In the genomic region with DNA sequence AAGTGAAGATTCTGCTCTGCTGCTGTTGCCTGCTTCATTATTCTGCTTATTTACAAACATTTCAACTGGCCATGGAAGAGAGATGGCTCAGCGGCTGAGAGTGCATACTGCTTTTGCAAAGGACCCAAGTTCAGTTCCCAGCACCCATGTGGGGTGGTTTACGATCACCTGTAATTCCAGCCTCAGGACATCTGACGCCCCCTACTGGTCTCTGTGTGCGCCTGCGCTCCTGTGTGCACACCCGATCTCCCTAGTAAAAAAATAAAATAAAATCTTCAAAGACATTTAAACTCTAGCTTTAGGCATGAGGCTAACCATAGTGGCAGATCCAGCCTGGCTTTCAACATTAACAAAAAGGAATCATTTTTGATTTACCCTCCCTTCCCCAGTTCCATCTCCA, we compare ENCODE assay signal across 18 mouse cellular contexts. TPM values are rescaled to one million over a fixed set of nuclear protein-coding genes. Genes with fewer than 3 reads are reported as not detected.
DNase-seq lines count a peak whose midpoint lies in the region; ATAC-seq and TF ChIP-seq lines count a peak whose summit lies in the region.
"Had no signal": no experiment of that assay in that cellular context is flagged by ENCODE, and none has a peak within 500 bp of the region (broad histone marks: within the 10 kb centered on the region; RNA-seq: fewer than 3 reads in every experiment).

No protein-coding gene starts in this region.

- H3K9me3 ChIP-seq in forebrain, embryonic 12.5 days: no peaks in the 10 kb centered on the region
- H3K9me3 ChIP-seq in forebrain, embryonic 10.5 days: 0 out of 2 replicates have a peak, but pooled peaks cover 2% of the 10 kb centered on the region
- no peaks in the 10 kb centered on the region for H3K9me3 ChIP-seq in midbrain, embryonic 16.5 days (replicated peaks; ENCODE audit: control insufficient read depth, low read length, poor library complexity, severe bottlenecking)
- H3K9me3 ChIP-seq in embryonic facial prominence, embryonic 10.5 days: no peaks in the 10 kb centered on the region
- H3K9me3 ChIP-seq: forebrain, embryonic 13.5 days; intestine, embryonic 15.5 days had no signal

- 0 out of 2 replicates have a peak, but pooled peaks cover 5% of the 10 kb centered on the region for H3K4me1 ChIP-seq in forebrain, embryonic 12.5 days
- peaks cover 4% of the 10 kb centered on the region; the same call in 1 of the 2 replicates for H3K4me1 ChIP-seq in forebrain, embryonic 10.5 days
- H3K4me1 ChIP-seq in testis, adult 2 months (ENCODE audit: control insufficient read depth, insufficient read depth, low read length): no peaks in the 10 kb centered on the region
- H3K4me1 ChIP-seq in midbrain, embryonic 16.5 days (ENCODE audit: control insufficient read depth, insufficient read depth, low read length): peaks cover 4% of the 10 kb centered on the region
- no peaks in the 10 kb centered on the region for H3K4me1 ChIP-seq in embryonic facial prominence, embryonic 10.5 days
- H3K4me1 ChIP-seq: heart, embryonic 12.5 days; intestine, embryonic 15.5 days had no signal

- peak; percentile 21 for TF ChIP-seq CTCF in left cerebral cortex, adult 2 months (IDR thresholded peaks at IDR 0.05)
- TF ChIP-seq CTCF in testis, adult 2 months (IDR thresholded peaks at IDR 0.05; ENCODE audit: control insufficient read depth, insufficient read depth, insufficient replicate concordance, low read depth, low read length): peak; percentile 45; the same call in 1 of the 2 replicates

- WGBS in forebrain, embryonic 12.5 days: 92% methylated on average over 6 of the region's 6 CpGs
- 91% methylated on average over 6 of the region's 6 CpGs for WGBS in forebrain, embryonic 10.5 days
- WGBS in midbrain, embryonic 16.5 days: 90% methylated on average over 6 of the region's 6 CpGs
- 91% methylated on average over 6 of the region's 6 CpGs for WGBS in embryonic facial prominence, embryonic 10.5 days

- H3K27me3 ChIP-seq in forebrain, embryonic 12.5 days: no peaks in the 10 kb centered on the region
- no peaks in the 10 kb centered on the region for H3K27me3 ChIP-seq in forebrain, embryonic 10.5 days (ENCODE audit: poor library complexity, severe bottlenecking)
- H3K27me3 ChIP-seq in testis, adult 2 months (ENCODE audit: control insufficient read depth, insufficient read depth, low read length): no peaks in the 10 kb centered on the region
- H3K27me3 ChIP-seq in midbrain, embryonic 16.5 days (ENCODE audit: control insufficient read depth, insufficient read depth, low read depth, low read length): no peaks in the 10 kb centered on the region
- no peaks in the 10 kb centered on the region for H3K27me3 ChIP-seq in embryonic facial prominence, embryonic 10.5 days (replicated peaks; ENCODE audit: low read depth, poor library complexity, severe bottlenecking)
- H3K27me3 ChIP-seq: forebrain, embryonic 13.5 days; heart, embryonic 12.5 days; intestine, embryonic 15.5 days had no signal

- intact Hi-C loops in left cerebral cortex, adult 2 months (cut with DNase I): no loop called here

- ATAC-seq in forebrain, embryonic 12.5 days (ENCODE audit: low FRiP score): no peak
- no peak for ATAC-seq in midbrain, embryonic 16.5 days
- ATAC-seq: CD4-positive, CD25-positive, alpha-beta regulatory T cell, adult 4 months; intestine, embryonic 15.5 days had no signal

- H3K27ac ChIP-seq in forebrain, embryonic 12.5 days: 0 out of 2 replicates have a peak overlapping the region, but pooled peaks have one; percentile 9
- no peak overlapping the region for H3K27ac ChIP-seq in forebrain, embryonic 10.5 days
- no peak overlapping the region for H3K27ac ChIP-seq in left cerebral cortex, adult 2 months
- H3K27ac ChIP-seq in testis, adult 2 months (ENCODE audit: control insufficient read depth, insufficient read depth, low read depth, low read length): no peak overlapping the region
- peak overlapping the region; percentile 50 for H3K27ac ChIP-seq in midbrain, embryonic 16.5 days (ENCODE audit: low read length)
- H3K27ac ChIP-seq in embryonic facial prominence, embryonic 10.5 days (replicated peaks): no peak overlapping the region
- H3K27ac ChIP-seq: intestine, embryonic 15.5 days had no signal

- no peak overlapping the region for H3K9ac ChIP-seq in forebrain, embryonic 12.5 days
- H3K9ac ChIP-seq in midbrain, embryonic 16.5 days (ENCODE audit: low read depth, low read length): no peak overlapping the region
- H3K9ac ChIP-seq: forebrain, embryonic 13.5 days; heart, embryonic 12.5 days; intestine, embryonic 15.5 days had no signal

- TF ChIP-seq POLR2A in testis, adult 2 months (IDR thresholded peaks at IDR 0.05; ENCODE audit: control insufficient read depth, low read depth, low read length): no peak

- DNase-seq in forebrain, embryonic 10.5 days (ENCODE audit: extremely low spot score, low spot score): no peak
- DNase-seq in left cerebral cortex, adult 2 months (ENCODE audit: extremely low spot score in 1 of 2, low spot score in 2 of 2): no peak
- no peak for DNase-seq in left cerebral cortex, adult 9 months (ENCODE audit: low spot score in 2 of 2)
- no peak for DNase-seq in testis, postnatal 10 days (ENCODE audit: low spot score)
- DNase-seq in embryonic facial prominence, embryonic 10.5 days (ENCODE audit: low spot score): no peak
- DNase-seq: cerebellum, postnatal 10 days; embryo, embryonic 11 days; lung, adult 18-20 months; lung, postnatal 4 days; right cerebral cortex, postnatal 4 days; thymus, adult 2 months had no signal

- H3K36me3 ChIP-seq in forebrain, embryonic 12.5 days (replicated peaks): no peaks in the 10 kb centered on the region
- H3K36me3 ChIP-seq in forebrain, embryonic 10.5 days (replicated peaks): no peaks in the 10 kb centered on the region
- H3K36me3 ChIP-seq in testis, adult 2 months (ENCODE audit: control insufficient read depth, insufficient read depth, low read length): no peaks in the 10 kb centered on the region; the same call in none of the 2 replicates
- no peaks in the 10 kb centered on the region for H3K36me3 ChIP-seq in midbrain, embryonic 16.5 days (ENCODE audit: control insufficient read depth, insufficient read depth, low read length)
- H3K36me3 ChIP-seq in embryonic facial prominence, embryonic 10.5 days (replicated peaks): no peaks in the 10 kb centered on the region
- H3K36me3 ChIP-seq: heart, embryonic 12.5 days; intestine, embryonic 15.5 days had no signal

- no peak overlapping the region for H3K4me2 ChIP-seq in forebrain, embryonic 12.5 days
- H3K4me2 ChIP-seq in midbrain, embryonic 16.5 days (ENCODE audit: low read length): no peak overlapping the region
- H3K4me2 ChIP-seq: forebrain, embryonic 13.5 days; heart, embryonic 12.5 days; intestine, embryonic 15.5 days had no signal

- no peak overlapping the region for H3K4me3 ChIP-seq in forebrain, embryonic 12.5 days (replicated peaks)
- H3K4me3 ChIP-seq in forebrain, embryonic 10.5 days: no peak overlapping the region
- H3K4me3 ChIP-seq in left cerebral cortex, adult 2 months: no peak overlapping the region
- H3K4me3 ChIP-seq in testis, adult 2 months (ENCODE audit: control insufficient read depth, low read depth, low read length): no peak overlapping the region
- no peak overlapping the region for H3K4me3 ChIP-seq in midbrain, embryonic 16.5 days (ENCODE audit: low read depth, low read length)
- no peak overlapping the region for H3K4me3 ChIP-seq in embryonic facial prominence, embryonic 10.5 days
- H3K4me3 ChIP-seq: forebrain, embryonic 13.5 days; heart, embryonic 12.5 days; intestine, embryonic 15.5 days had no signal

RNA-seq across cellular contexts. Expression of a gene that starts 46.4 kb away (rescaled TPM):
- polyA plus RNA-seq in forebrain, embryonic 12.5 days (2016; fragmentation: Nextera tagmentation; extraction: Ambion mirVana): 233 and 241 TPM in 2 replicates
- polyA plus RNA-seq in forebrain, embryonic 10.5 days (2016; fragmentation: Nextera tagmentation; extraction: Ambion mirVana): 258 and 260 TPM in 2 replicates
- total RNA-seq in left cerebral cortex, adult 2 months (2021): 100 to 1,000 TPM; 137 to 143 TPM
- polyA plus RNA-seq in testis, adult 2 months (2012; rRNA removed): 23.5 and 25.0 TPM in 2 replicates
- 160 and 162 TPM in 2 replicates for polyA plus RNA-seq in midbrain, embryonic 16.5 days (2015; fragmentation: Nextera tagmentation; extraction: Ambion mirVana)
- polyA plus RNA-seq in embryonic facial prominence, embryonic 10.5 days (2016; fragmentation: Nextera tagmentation; extraction: Ambion mirVana): 210 and 216 TPM in 2 replicates

RNA-seq across cellular contexts. Expression of a gene that starts 48.9 kb away (rescaled TPM):
- polyA plus RNA-seq in forebrain, embryonic 12.5 days (2016; fragmentation: Nextera tagmentation; extraction: Ambion mirVana): 0.98 and 1.4 TPM in 2 replicates
- 0.68 and 1.1 TPM in 2 replicates for polyA plus RNA-seq in forebrain, embryonic 10.5 days (2016; fragmentation: Nextera tagmentation; extraction: Ambion mirVana)
- total RNA-seq in left cerebral cortex, adult 2 months (2021): under 1 TPM; 0.35 to 0.97 TPM
- polyA plus RNA-seq in testis, adult 2 months (2012; rRNA removed): 295 and 322 TPM in 2 replicates
- 2.0 and 2.9 TPM in 2 replicates for polyA plus RNA-seq in midbrain, embryonic 16.5 days (2015; fragmentation: Nextera tagmentation; extraction: Ambion mirVana)
- 0.87 and 0.88 TPM in 2 replicates for polyA plus RNA-seq in embryonic facial prominence, embryonic 10.5 days (2016; fragmentation: Nextera tagmentation; extraction: Ambion mirVana)

Comparison
In these comparisons a context has a peak if more than half of its experiments do, and no peak if none do; other contexts are left out.
1. H3K27ac ChIP-seq: peak in forebrain, embryonic 12.5 days (single experiment) and midbrain, embryonic 16.5 days (single experiment); none in forebrain, embryonic 10.5 days (single experiment), left cerebral cortex, adult 2 months (single experiment), testis, adult 2 months (single experiment) and embryonic facial prominence, embryonic 10.5 days (single experiment).
2. RNA of a gene that starts 48.9 kb away (polyA plus RNA-seq): 295 to 322 TPM in testis, adult 2 months; 2.0 to 2.9 TPM in midbrain, embryonic 16.5 days, 0.98 to 1.4 TPM in forebrain, embryonic 12.5 days, 0.87 to 0.88 TPM in embryonic facial prominence, embryonic 10.5 days and 0.68 to 1.1 TPM in forebrain, embryonic 10.5 days; every median in the first group is over 10 times any median in the second.